Mouse (Mus musculus) kidney, postnatal 25 days (tissue): Measurements from ENCODE around the gene Stfa2.
"Not testable (repeated sequence)": the region's sequence is repeated elsewhere in the genome, so short reads cannot be mapped to it uniquely, and the experiment has no call there.

Source experiments
- DNase-seq, 2 experiments: peaks; one replicate each; pipeline ENCODE4 v3.0.0; 2021; ENCODE audit warnings: mixed read lengths in 2 of 2

The Stfa2 gene

GRCm38 (mm10) chr16:36408357-36408756, at the start of gene Stfa2:
Stfa2 (minus strand) TSS chr16:36408457.
- DNase-seq, result no peak

- no peak for DNase-seq
These were observed 47.1 kb upstream of the Stfa2 start, which contains the start of gene Stfa3 for GRCm38 (mm10) chr16:36455342-36455802. Stfa3 (minus strand) TSS chr16:36455392.

- DNase-seq, result not testable (repeated sequence)
These were observed 12.7 kb upstream of the Stfa2 start for GRCm38 (mm10) chr16:36420979-36421378.

GRCm38 (mm10) chr16:36389060-36389459, 19.2 kb downstream of the Stfa2 start:
- no peak for DNase-seq

- DNase-seq, result not testable (repeated sequence)
These were observed 40.6 kb downstream of the Stfa2 start, which contains the start of gene BC100530 for GRCm38 (mm10) chr16:36367648-36368047. BC100530 (minus strand) TSS chr16:36367748.
